Mouse (Mus musculus) neural tube, embryonic 14.5 days (tissue): ENCODE measurements around the gene Pcp4. TPM values are rescaled to one million over a fixed set of nuclear protein-coding genes. Genes with fewer than 3 reads are reported as not detected.
"Not testable (repeated sequence)": the region's sequence is repeated elsewhere in the genome, so short reads cannot be mapped to it uniquely, and the experiment has no call there.

Source experiments
- ATAC-seq: fragments of 200-750 bp; cut with Nextera tagmentation; 2 replicates; pipeline ENCODE4 v1.8.0; 2017; ENCODE audit warnings: low read depth, mild to moderate bottlenecking, moderate TSS enrichment, moderate library complexity
- H3K27ac ChIP-seq: fragments of 300-500 bp; sonication (generic); 2 replicates; pipeline ENCODE4 v1.5.1; 2014; ENCODE audit warnings: low read depth, mild to moderate bottlenecking, control low read depth, low read length, moderate library complexity, mixed read lengths
- H3K27me3 ChIP-seq: fragments of 300-500 bp; sonication (generic); 2 replicates; pipeline ENCODE4 v1.6.1; 2014; ENCODE audit warnings: low read length; ENCODE audit not compliant: control insufficient read depth, insufficient read depth
- H3K36me3 ChIP-seq: fragments of 300-500 bp; sonication (generic); 2 replicates; pipeline ENCODE4 v1.6.1; 2014; ENCODE audit warnings: low read length, mixed read lengths; ENCODE audit not compliant: control insufficient read depth, insufficient read depth
- H3K4me1 ChIP-seq: fragments of 300-500 bp; sonication (generic); 2 replicates; pipeline ENCODE4 v1.6.1; 2014; ENCODE audit warnings: low read length; ENCODE audit not compliant: control insufficient read depth, insufficient read depth
- H3K4me2 ChIP-seq: fragments of 300-500 bp; sonication (generic); 2 replicates; pipeline ENCODE4 v1.6.1; 2014; ENCODE audit warnings: mild to moderate bottlenecking, low read depth, low read length, control low read depth
- H3K4me3 ChIP-seq: fragments of 300-500 bp; sonication (generic); 2 replicates; pipeline ENCODE4 v1.5.1; 2014; ENCODE audit warnings: low read depth, low read length, control low read depth, mixed read lengths
- H3K9ac ChIP-seq: fragments of 300-500 bp; sonication (generic); replicated peaks from 2 replicates; pipeline ENCODE4 v1.6.1; 2014; ENCODE audit warnings: low read depth, mild to moderate bottlenecking, control low read depth, low read length, mixed read lengths
- H3K9me3 ChIP-seq: fragments of 300-500 bp; sonication (generic); 2 replicates; pipeline ENCODE4 v1.6.1; 2016; ENCODE audit warnings: low read length; ENCODE audit not compliant: control insufficient read depth
- WGBS: fragments of 180-500 bp; shearing (Covaris S2); extraction: QIAGEN DNeasy Blood & Tissue Kit; methylation state at CpG from one replicate; pipeline ENCODE4 v1.1.7; 2014; 5-methylcytosine and 5-hydroxymethylcytosine counted together
- polyA plus RNA-seq: library from polyadenylated mRNA; unstranded; fragments of >200 nt; fragmentation: Nextera tagmentation; extraction: Ambion mirVana; gene quantifications from 2 replicates; pipeline ENCODE4 v1.2.1, GENCODE M21; 2014

Pcp4 gene
- polyA plus RNA-seq, 1 experiment from 2014 or later, result 522 TPM

DNA sequence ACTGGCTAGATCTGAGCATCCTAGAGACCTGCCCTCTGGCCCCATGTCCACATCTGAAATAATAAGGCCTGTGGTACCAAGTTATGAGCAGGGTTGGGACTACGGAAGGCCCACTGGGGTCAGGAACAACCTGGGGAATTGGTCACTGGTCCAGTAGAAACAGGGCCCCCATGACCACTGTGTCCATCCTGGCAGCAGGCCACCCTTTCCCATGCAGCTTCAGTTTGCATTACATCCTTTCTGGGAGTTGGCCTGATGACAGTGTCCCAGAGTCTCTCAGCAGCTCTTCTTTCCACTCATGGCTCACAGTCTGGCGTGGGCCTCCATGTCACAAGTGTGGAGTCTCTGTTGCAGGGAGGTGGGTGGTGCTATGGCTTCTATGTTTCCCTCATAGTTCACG, 25.6 kb upstream of the Pcp4 start:
- no peak overlapping the region for H3K4me2 ChIP-seq
- WGBS, result 89% methylated on average over 3 of the region's 3 CpGs
- ATAC-seq, result no peak

DNA sequence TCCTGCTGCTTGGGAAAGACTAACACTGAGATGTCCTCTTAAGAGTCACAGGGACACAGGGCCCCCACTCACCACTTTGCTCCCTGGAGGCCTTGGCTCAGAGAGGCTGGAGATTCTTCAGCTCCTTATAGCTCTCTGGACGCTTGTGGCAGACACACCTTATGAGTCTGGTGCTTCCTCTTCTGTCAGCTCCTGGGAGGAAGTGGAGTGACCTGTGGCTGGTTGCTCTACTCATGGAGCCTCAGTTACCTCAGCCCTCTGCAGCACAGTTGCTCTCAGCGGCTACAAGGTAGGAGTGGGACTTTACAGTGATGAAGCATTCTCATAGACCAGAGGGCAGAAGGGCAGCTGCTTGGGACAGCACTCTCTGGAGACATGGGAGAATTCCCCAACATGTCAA, 23.9 kb upstream of the Pcp4 start, which contains the start of gene Itgb2l:
Itgb2l (minus strand) TSS at position 152 of the 400 bp plus-strand sequence.
- WGBS, result 89% methylated on average over 2 of the region's 2 CpGs
- no peak within 1 kb of the TSS for H3K4me2 ChIP-seq
- H3K4me3 ChIP-seq, result no peak within 1 kb of the TSS
- no peaks in the 10 kb centered on the region for H3K9me3 ChIP-seq
- no peak within 1 kb of the TSS for H3K27ac ChIP-seq
- H3K4me1 ChIP-seq, result no peaks in the 10 kb centered on the region; the same call in 1 of the 2 replicates
- H3K36me3 ChIP-seq, result no peaks in the 10 kb centered on the region
- ATAC-seq, result no peak
- no peak within 1 kb of the TSS for H3K9ac ChIP-seq
- no peaks in the 10 kb centered on the region for H3K27me3 ChIP-seq

More for the DNA sequence above, 25.6 kb upstream of the Pcp4 start:
- no peak overlapping the region for H3K9ac ChIP-seq
- no peaks in the 10 kb centered on the region for H3K9me3 ChIP-seq
- no peaks in the 10 kb centered on the region; the same call in 1 of the 2 replicates for H3K4me1 ChIP-seq
- H3K4me3 ChIP-seq, result no peak overlapping the region
- no peaks in the 10 kb centered on the region for H3K27me3 ChIP-seq
- no peaks in the 10 kb centered on the region for H3K36me3 ChIP-seq
- H3K27ac ChIP-seq, result no peak overlapping the region

- not testable (repeated sequence) for H3K27me3 ChIP-seq, H3K4me3 ChIP-seq, H3K9me3 ChIP-seq, H3K4me2 ChIP-seq, H3K4me1 ChIP-seq, H3K36me3 ChIP-seq, H3K9ac ChIP-seq, ATAC-seq, H3K27ac ChIP-seq
- WGBS, result 93% methylated on average over 12 of the region's 16 CpGs
These were observed 16.5 kb upstream of the Pcp4 start for GRCm38 (mm10) chr16:96450871-96451270.

DNA sequence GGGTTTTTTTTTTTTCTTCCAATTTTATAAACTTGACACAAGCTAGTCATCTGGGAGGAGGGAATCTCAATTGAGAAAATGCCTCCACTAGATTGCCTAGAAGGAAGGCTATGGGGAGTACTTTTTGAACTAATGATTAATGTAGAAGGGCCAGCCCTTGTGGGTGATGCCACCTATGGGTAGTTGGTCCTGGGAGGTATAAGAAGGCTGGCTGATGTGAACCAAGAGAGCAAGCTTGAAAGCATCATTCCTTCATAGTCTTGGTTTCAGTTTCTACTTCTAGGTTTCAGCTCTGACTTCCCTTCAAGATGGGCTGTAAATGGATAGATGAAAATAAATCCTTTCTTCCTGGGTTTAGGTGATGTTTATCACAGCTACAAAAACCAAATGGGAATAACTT, 13.3 kb upstream of the Pcp4 start:
- Histone ChIP-seq H3K9ac (no peak overlapping the region), H3K9me3 (no peaks in the 10 kb centered on the region), H3K36me3 (no peaks in the 10 kb centered on the region), H3K4me2 (no peak overlapping the region), H3K27me3 (no peaks in the 10 kb centered on the region), H3K27ac (no peak overlapping the region), H3K4me1 (no peaks in the 10 kb centered on the region), H3K4me3 (no peak overlapping the region)
- ATAC-seq, result no peak

GRCm38 (mm10) chr16:96457612-96458011, 9.8 kb upstream of the Pcp4 start:
- no peaks in the 10 kb centered on the region for H3K36me3 ChIP-seq
- no peaks in the 10 kb centered on the region for H3K27me3 ChIP-seq
- no peak overlapping the region for H3K27ac ChIP-seq
- no peak overlapping the region for H3K4me2 ChIP-seq
- WGBS, result 88% methylated on average over 5 of the region's 5 CpGs
- H3K9me3 ChIP-seq, result no peaks in the 10 kb centered on the region
- H3K4me3 ChIP-seq, result no peak overlapping the region
- no peak overlapping the region for H3K9ac ChIP-seq
- ATAC-seq, result no peak
- no peaks in the 10 kb centered on the region for H3K4me1 ChIP-seq

DNA sequence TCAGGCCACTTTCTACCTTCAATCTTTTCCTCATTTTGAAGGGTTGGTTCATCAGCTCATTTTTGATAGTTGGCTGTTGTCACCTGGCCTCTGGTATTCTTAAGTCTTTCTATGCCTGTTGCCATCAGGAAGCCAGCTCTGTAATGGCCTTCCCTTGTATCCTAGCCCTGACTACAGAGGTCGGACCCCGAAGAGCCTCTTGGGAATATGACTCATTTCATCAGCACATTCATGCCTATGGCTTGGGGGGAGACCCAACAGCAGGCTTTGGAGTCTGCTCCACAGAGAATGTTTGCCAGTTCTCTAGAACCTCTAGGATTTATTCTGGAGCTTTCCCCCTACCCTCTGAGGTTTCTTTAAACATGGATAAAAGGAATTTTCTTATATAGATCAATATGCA, 8.1 kb upstream of the Pcp4 start:
- Histone ChIP-seq H3K9me3 (no peaks in the 10 kb centered on the region), H3K36me3 (no peaks in the 10 kb centered on the region), H3K4me1 (no peaks in the 10 kb centered on the region), H3K27ac (no peak overlapping the region), H3K27me3 (no peaks in the 10 kb centered on the region), H3K4me3 (no peak overlapping the region), H3K9ac (no peak overlapping the region), H3K4me2 (no peak overlapping the region)
- 91% methylated on average over 2 of the region's 2 CpGs for WGBS
- no peak for ATAC-seq

DNA sequence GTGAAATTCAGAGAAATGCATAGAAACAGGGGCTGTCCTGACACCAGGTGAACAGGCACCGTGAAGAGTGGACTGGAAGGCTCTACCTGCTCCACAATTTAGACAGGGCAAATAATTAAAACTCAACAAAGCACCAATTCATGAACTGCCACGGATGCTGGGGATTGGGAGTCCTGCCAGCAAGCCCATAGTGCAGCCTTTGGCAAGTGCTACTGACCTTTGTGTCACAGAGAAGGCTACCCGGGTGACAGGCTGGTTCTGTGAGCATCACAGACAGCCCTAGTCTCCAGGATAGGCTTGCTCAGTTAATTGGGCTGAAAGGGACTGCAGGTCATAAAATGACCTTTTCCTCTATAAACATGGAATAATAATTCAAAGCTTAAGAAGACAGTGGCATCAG, 6.6 kb upstream of the Pcp4 start:
- Histone ChIP-seq H3K27me3 (no peaks in the 10 kb centered on the region), H3K4me3 (no peak overlapping the region), H3K36me3 (no peaks in the 10 kb centered on the region), H3K4me2 (no peak overlapping the region), H3K9ac (no peak overlapping the region), H3K9me3 (no peaks in the 10 kb centered on the region), H3K4me1 (no peaks in the 10 kb centered on the region), H3K27ac (no peak overlapping the region)
- no peak for ATAC-seq
- 45% methylated on average over 3 of the region's 3 CpGs for WGBS

GRCm38 (mm10) chr16:96468011-96468410, 605 bp downstream of the Pcp4 start:
- WGBS, result 67% methylated on average over 4 of the region's 4 CpGs
- Histone ChIP-seq H3K36me3 (no peaks in the 10 kb centered on the region), H3K4me1 (0 out of 2 replicates have a peak, but pooled peaks cover 6% of the 10 kb centered on the region), H3K4me3 (peak overlapping the region; percentile 18), H3K4me2 (peak overlapping the region; percentile 40), H3K27ac (no peak overlapping the region), H3K9ac (no peak overlapping the region), H3K27me3 (no peaks in the 10 kb centered on the region), H3K9me3 (no peaks in the 10 kb centered on the region)
- no peak for ATAC-seq

GRCm38 (mm10) chr16:96468698-96469097, 1.3 kb downstream of the Pcp4 start:
- H3K27ac ChIP-seq, result no peak overlapping the region
- H3K4me3 ChIP-seq, result peak overlapping the region; percentile 18; the same call in 1 of the 2 replicates
- H3K4me2 ChIP-seq, result peak overlapping the region; percentile 40; the same call in 1 of the 2 replicates
- WGBS, result 69% methylated on average over 4 of the region's 4 CpGs
- H3K36me3 ChIP-seq, result no peaks in the 10 kb centered on the region
- 0 out of 2 replicates have a peak, but pooled peaks cover 6% of the 10 kb centered on the region for H3K4me1 ChIP-seq
- H3K9me3 ChIP-seq, result no peaks in the 10 kb centered on the region
- no peak overlapping the region for H3K9ac ChIP-seq
- peak; percentile 90 for ATAC-seq
- no peaks in the 10 kb centered on the region for H3K27me3 ChIP-seq
